Mouse (Mus musculus): ENCODE measurements around the gene Hist2h2bb.

Hist2h2bb gene

DNA sequence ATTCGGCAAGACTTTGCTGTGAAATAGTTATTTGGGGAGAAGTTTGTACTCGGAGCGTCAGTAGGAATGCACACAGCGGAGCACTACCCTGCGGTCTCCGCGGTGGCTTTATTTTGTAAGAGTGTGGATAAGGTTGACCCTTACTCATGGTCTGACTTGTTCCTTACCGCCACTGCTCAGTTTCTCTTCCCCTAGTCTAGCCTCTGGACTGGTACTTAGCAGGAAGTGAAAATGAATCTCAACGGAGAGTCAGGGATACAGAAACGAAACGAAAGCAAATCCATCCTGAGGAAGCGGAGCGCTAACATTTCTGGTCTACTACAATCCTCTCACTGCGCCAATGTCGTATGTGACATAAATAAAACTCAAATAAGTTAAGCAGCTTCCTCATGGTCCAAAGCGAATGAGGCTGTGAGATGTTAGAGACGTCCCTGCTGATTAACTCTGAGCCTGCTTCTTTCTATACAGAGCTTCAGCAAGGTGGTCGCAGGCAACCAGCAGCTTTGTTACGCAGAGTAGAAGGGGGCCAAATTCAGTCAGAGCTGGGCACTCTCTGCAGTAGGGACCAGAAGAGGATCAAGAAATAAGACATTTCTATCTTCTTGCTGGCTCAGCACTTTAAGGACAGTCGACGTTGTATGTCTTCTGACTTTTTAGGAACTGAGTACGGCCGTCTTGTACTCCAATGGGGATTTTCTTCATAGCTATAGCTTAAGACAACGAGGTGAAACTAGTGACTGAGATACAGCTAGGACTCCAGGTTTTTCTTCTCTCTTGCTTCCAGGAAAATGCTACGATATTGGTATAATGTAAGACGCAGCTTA, 31.4 kb downstream of the Hist2h2bb start:
- DNase-seq (ENCODE audit: low spot score in 2 of 2), result no peak

DNA sequence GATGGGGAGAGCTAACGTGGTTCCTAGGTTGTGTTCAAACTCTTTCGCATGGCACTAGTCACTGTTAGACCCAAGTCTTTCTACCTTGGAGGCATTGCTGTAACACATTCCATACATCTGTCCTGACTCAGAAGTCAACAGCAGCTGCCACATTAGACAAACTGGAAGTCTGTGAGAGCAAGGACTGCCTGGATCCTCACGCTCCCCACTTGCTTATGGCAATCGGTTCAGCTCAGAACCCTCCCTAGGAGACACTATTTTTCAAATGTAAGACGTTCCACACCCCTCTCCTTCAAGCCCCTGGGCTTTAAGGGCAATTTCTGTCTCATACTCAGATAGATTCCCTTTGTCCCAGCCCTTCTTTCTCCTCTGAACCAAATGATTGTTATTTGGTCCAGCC, 32.5 kb downstream of the Hist2h2bb start:
- no peak for DNase-seq (ENCODE audit: low spot score in 2 of 2)

DNA sequence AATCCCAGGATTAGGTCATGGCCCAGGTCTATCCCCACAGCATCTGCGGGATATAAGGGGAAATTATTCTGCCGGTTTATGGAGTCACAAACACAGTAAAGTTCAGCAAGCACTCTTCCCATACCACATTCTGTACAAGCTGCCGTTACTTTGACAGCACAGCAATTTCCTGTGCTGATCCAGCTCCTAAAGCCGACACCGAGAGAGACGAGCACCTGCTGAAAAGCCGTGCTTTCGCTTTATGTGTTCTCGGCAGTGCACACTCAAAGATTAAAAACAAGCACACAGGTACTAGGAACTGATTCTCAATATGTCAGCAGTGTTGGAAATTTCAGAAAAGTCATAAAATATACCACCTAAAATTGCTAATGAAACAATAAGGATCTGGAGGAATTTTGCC, 37.0 kb downstream of the Hist2h2bb start:
- DNase-seq (ENCODE audit: low spot score in 2 of 2), result no peak

DNA sequence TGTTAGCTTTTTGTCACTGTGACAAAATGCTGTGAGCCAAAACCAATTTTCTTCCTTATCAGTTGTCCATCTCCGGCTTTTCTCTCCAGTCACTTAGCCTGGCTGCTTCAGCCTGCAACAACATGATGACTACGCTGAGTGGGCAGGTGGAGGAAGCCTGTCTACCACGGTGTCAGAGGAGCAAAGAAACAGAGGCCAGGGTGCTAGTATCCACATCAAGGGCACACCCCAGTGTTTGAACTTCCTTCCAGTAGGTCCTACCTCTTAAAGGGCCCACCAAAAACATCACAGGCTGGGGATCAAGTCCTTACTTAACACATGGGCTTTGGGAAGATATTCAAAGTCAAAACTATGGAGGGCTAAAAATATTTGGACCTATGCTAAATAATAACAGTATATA, 39.9 kb downstream of the Hist2h2bb start:
- no peak for DNase-seq (ENCODE audit: low spot score in 2 of 2)

DNA sequence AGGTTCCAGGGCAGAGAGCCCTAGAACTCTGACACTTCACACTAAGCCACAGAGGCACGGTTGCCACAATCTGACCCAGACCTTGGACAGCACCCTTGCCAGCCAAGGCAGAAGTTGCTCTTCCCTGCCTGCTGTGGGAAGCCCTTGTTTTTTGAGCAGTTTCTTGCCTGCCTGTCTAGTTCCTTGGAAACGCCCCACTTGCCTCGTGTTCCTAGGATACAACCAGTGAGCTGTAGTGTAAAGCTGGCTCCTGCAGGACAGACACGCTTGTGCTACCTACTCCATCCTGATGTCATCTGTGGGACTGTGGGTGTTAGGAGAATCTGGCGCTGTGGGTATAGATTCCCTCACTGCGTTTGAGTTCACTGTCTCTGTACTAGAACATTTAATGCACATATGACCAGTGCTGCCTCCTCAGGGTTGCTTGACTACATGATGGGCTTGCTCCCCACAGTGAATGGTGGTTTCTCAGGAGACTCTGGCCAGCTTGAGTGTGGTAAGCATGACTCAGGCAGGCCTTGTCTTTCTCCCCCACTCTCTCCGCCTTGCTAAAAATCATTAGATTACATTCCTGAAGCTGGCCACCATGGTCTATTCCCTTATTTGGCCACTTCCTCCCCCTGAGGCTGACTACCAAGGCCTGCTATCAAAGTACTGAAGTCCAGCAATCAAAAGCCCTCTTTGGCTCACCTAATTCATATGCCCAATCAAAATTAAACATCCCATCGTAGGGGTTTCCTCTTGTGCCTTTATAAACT, 43.0 kb downstream of the Hist2h2bb start:
- no peak for DNase-seq (ENCODE audit: low spot score in 2 of 2)

All from frontal cortex, postnatal 25 days (tissue).